Mouse (Mus musculus) heart, postnatal 0 days (tissue): Measurements from ENCODE around the gene Ltv1.

ENCODE experiments used
- CTCF ChIP-seq: IDR thresholded peaks from 2 replicates; pipeline ENCODE4 v1.5.1; 2016; ENCODE audit warnings: antibody characterized with exemption, control low read depth, low read depth
- EP300 ChIP-seq: IDR thresholded peaks from 2 replicates; pipeline ENCODE4 v1.6.1; 2016; ENCODE audit warnings: antibody characterized with exemption, low read depth

- TF ChIP-seq CTCF (no peak), EP300 (no peak)
Measured at GRCm38 (mm10) chr10:13200862-13201261, 7.9 kb upstream of the Ltv1 start.
